Mouse (Mus musculus) testis, adult 2 months (tissue): ENCODE measurements around the gene Sec24c.

Source experiments
- CTCF ChIP-seq: fragments of 200-500 bp; IDR thresholded peaks from 2 replicates; pipeline ENCODE4 v1.5.1; 2012; ENCODE audit warnings: low read depth, mild to moderate bottlenecking, inconsistent platforms, low read length, moderate library complexity; ENCODE audit not compliant: control insufficient read depth, insufficient read depth, insufficient replicate concordance
- POLR2A ChIP-seq: fragments of 200-500 bp; IDR thresholded peaks from 2 replicates; pipeline ENCODE4 v1.6.1; 2012; ENCODE audit warnings: low read depth, mild to moderate bottlenecking, inconsistent platforms, low read length, moderate library complexity; ENCODE audit not compliant: control insufficient read depth

DNA sequence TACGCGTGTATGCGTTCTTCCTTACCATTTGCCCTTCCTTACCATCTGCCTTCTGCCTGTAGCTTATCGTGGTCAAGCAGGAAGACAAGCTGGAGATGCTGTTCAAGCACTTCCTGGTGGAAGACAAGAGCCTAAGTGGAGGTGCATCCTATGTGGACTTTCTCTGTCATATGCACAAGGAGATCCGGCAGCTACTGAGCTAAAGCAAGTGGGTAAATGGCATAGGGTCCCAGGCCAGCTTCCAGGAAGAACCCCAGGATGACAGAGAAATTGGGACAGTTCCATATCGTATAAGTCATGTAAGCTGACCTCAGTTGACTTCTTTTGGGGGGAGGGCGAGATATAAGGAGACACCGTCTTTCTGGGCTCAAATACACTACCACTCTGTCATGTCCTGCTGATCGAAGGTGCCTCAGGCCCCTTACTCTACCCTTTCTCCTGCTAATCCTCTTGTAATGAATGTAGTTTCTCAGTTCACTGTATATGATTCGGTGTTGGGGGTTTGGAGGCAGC is 19.5 kb downstream of the Sec24c start:
- TF ChIP-seq CTCF: no peak
- TF ChIP-seq POLR2A: no peak
